Mouse (Mus musculus): ENCODE results near the gene Akap11. TPM values are rescaled to one million over a fixed set of nuclear protein-coding genes. Genes with fewer than 3 reads are reported as not detected.

The Akap11 gene
- polyA plus RNA-seq, 1 experiment from 2014 or later: 19.7 TPM

GRCm38 (mm10) chr14:78448017-78448416 lies 88.6 kb downstream of the Akap11 start:
- whole genome bisulfite sequencing: 92% methylated on average over 12 of the region's 12 CpGs
- H3K4me3 ChIP-seq (ENCODE audit: low read length): no peak overlapping the region
- no peak overlapping the region for H3K4me2 ChIP-seq (replicated peaks; ENCODE audit: low read depth, low read length)
- no peaks in the 10 kb centered on the region for H3K9me3 ChIP-seq (ENCODE audit: control insufficient read depth, low read length)
- H3K36me3 ChIP-seq (ENCODE audit: control insufficient read depth, insufficient read depth, low read length): no peaks in the 10 kb centered on the region
- no peaks in the 10 kb centered on the region for H3K27me3 ChIP-seq (ENCODE audit: control insufficient read depth, insufficient read depth, low read length)
- no peak overlapping the region for H3K9ac ChIP-seq (ENCODE audit: low read depth, low read length)
- no peak overlapping the region for H3K27ac ChIP-seq (ENCODE audit: low read depth, low read length)
- ATAC-seq (ENCODE audit: low FRiP score, low TSS enrichment): no peak
- H3K4me1 ChIP-seq (ENCODE audit: control insufficient read depth, insufficient read depth, low read length): no peaks in the 10 kb centered on the region

- Histone ChIP-seq H3K27ac (ENCODE audit: low read depth, low read length) (no peak overlapping the region), H3K9ac (ENCODE audit: low read depth, low read length) (no peak overlapping the region), H3K4me3 (ENCODE audit: low read length) (no peak overlapping the region), H3K9me3 (ENCODE audit: control insufficient read depth, low read length) (no peaks in the 10 kb centered on the region), H3K4me1 (ENCODE audit: control insufficient read depth, insufficient read depth, low read length) (no peaks in the 10 kb centered on the region), H3K27me3 (ENCODE audit: control insufficient read depth, insufficient read depth, low read length) (no peaks in the 10 kb centered on the region), H3K36me3 (ENCODE audit: control insufficient read depth, insufficient read depth, low read length) (no peaks in the 10 kb centered on the region), H3K4me2 (replicated peaks; ENCODE audit: low read depth, low read length) (no peak overlapping the region)
- ATAC-seq (ENCODE audit: low FRiP score, low TSS enrichment): no peak
- WGBS: 50% methylated on average over 3 of the region's 3 CpGs
Measured at GRCm38 (mm10) chr14:78447542-78447941, 89.1 kb downstream of the Akap11 start.

Other genes with a start within 250 kb of the Akap11 start
- gene Tnfsf11, start 228.8 kb downstream of the Akap11 start, polyA plus RNA-seq (2014; fragmentation: Nextera tagmentation; extraction: Ambion mirVana): 0.24 and 0.43 TPM in 2 replicates
- 2.6 and 3.2 TPM in 2 replicates for gene Dgkh, start 196.0 kb upstream of the Akap11 start, polyA plus RNA-seq (2014; fragmentation: Nextera tagmentation; extraction: Ambion mirVana)

All from kidney, embryonic 14.5 days (tissue).